Mouse (Mus musculus) megakaryocyte, adult 5-6 weeks (primary cell): Measurements from ENCODE around the gene Pnpla1. TPM values are rescaled to one million over a fixed set of nuclear protein-coding genes. Genes with fewer than 3 reads are reported as not detected.

ENCODE experiments used
- ATAC-seq: 2 replicates; pipeline ENCODE4 v1.8.0; 2016; ENCODE audit warnings: mild to moderate bottlenecking, inconsistent platforms; ENCODE audit not compliant: poor library complexity, severe bottlenecking
- total RNA-seq, 2 experiments: library from RNA; stranded (forward) in 1 of 2; stranded (reverse) in 1 of 2; fragments of 153-499, 151-499 nt in 1 of 2; fragments of 221-1000, 200-1000 nt in 1 of 2; gene quantifications; 2 replicates each; pipeline versions ENCODE4 v1.2.3 to v1.2.4; 2015 to 2017

The Pnpla1 gene
- total RNA-seq, 2 experiments from 2014 or later = 0.58 to 0.92 TPM

GRCm38 (mm10) chr17:28915060-28915628 lies 56.9 kb downstream of the Pnpla1 start, which contains the start of gene 4930539E08Rik:
Gene 4930539E08Rik, minus strand, starts transcription at chr17:28915324.
- ATAC-seq = no peak

GRCm38 (mm10) chr17:28916520-28916919 lies 58.3 kb downstream of the Pnpla1 start:
- no peak for ATAC-seq

- ATAC-seq = peak; percentile 73
Observed at GRCm38 (mm10) chr17:28921086-28921485, 62.9 kb downstream of the Pnpla1 start.

- peak; percentile 65 for ATAC-seq
Observed at GRCm38 (mm10) chr17:28922096-28922495, 63.9 kb downstream of the Pnpla1 start.

GRCm38 (mm10) chr17:28924957-28925595 lies 66.9 kb downstream of the Pnpla1 start:
- ATAC-seq = no peak

- peak; percentile 62 for ATAC-seq
Observed at GRCm38 (mm10) chr17:28926380-28926779, 68.2 kb downstream of the Pnpla1 start.

- peak; percentile 54 for ATAC-seq
Observed at GRCm38 (mm10) chr17:28926866-28927635, 68.8 kb downstream of the Pnpla1 start.

- ATAC-seq = no peak
Observed at GRCm38 (mm10) chr17:28928004-28928403, 69.8 kb downstream of the Pnpla1 start.

- ATAC-seq = no peak
Observed at GRCm38 (mm10) chr17:28929369-28929768, 71.2 kb downstream of the Pnpla1 start.

GRCm38 (mm10) chr17:28930392-28931074 lies 72.3 kb downstream of the Pnpla1 start:
- ATAC-seq = peak; percentile 74

- no peak for ATAC-seq
Observed at GRCm38 (mm10) chr17:28931436-28932211, 73.4 kb downstream of the Pnpla1 start.

GRCm38 (mm10) chr17:28932274-28932673 lies 74.1 kb downstream of the Pnpla1 start:
- no peak for ATAC-seq

GRCm38 (mm10) chr17:28934120-28934916 lies 76.1 kb downstream of the Pnpla1 start:
- ATAC-seq = no peak

GRCm38 (mm10) chr17:28936133-28936532 lies 77.9 kb downstream of the Pnpla1 start:
- no peak for ATAC-seq

- ATAC-seq = peak; percentile 81
Observed at GRCm38 (mm10) chr17:28936622-28937345, 78.6 kb downstream of the Pnpla1 start.
